Mouse (Mus musculus): Measurements from ENCODE around the gene Uncx.
"Not testable (repeated sequence)": the region's sequence is repeated elsewhere in the genome, so short reads cannot be mapped to it uniquely, and the experiment has no call there.

- peak; percentile 44 for TF ChIP-seq CTCF (conservative IDR thresholded peaks at IDR 0.05; ENCODE audit: low read length)
- TF ChIP-seq POU5F1 (IDR thresholded peaks at IDR 0.05; ENCODE audit: borderline replicate concordance, low read length) = not testable (repeated sequence)
Observed at GRCm38 (mm10) chr5:139587459-139587858, 44.2 kb downstream of the Uncx start.

All from E14TG2a.4 (cell line).